Mouse (Mus musculus) myocyte (in vitro differentiated cells): ENCODE results near the gene AC161166.1.

ENCODE experiments used
- MAX ChIP-seq: IDR thresholded peaks from one replicate; pipeline ENCODE4 v1.6.1; 2011; ENCODE audit warnings: low read depth, mild to moderate bottlenecking, control low read depth
- MYOD1 ChIP-seq, 3 experiments: IDR thresholded peaks; one replicate each; pipeline ENCODE4 v1.6.1; 2011; ENCODE audit warnings: control low read depth in 2 of 3, low read depth in 2 of 3, mild to moderate bottlenecking in 2 of 3, moderate library complexity in 1 of 3; ENCODE audit not compliant: insufficient read length in 2 of 3, control insufficient read depth in 1 of 3
- MYOG ChIP-seq, 3 experiments: IDR thresholded peaks; one replicate each; pipeline ENCODE4 v1.6.1; 2011; ENCODE audit warnings: control low read depth in 2 of 3, low read depth in 2 of 3, mild to moderate bottlenecking in 2 of 3; ENCODE audit not compliant: insufficient read length in 2 of 3, control insufficient read depth in 1 of 3, insufficient read depth in 1 of 3
- POLR2A ChIP-seq: IDR thresholded peaks from one replicate; pipeline ENCODE4 v1.6.1; 2011; ENCODE audit warnings: low read depth, mild to moderate bottlenecking, control low read depth, moderate library complexity; ENCODE audit not compliant: insufficient read length
- SRF ChIP-seq: IDR thresholded peaks from one replicate; pipeline ENCODE4 v1.6.1; 2011; ENCODE audit warnings: low read depth; ENCODE audit not compliant: control insufficient read depth, insufficient read length
- USF1 ChIP-seq: IDR thresholded peaks from one replicate; pipeline ENCODE4 v1.6.1; 2011; ENCODE audit warnings: low read depth, mild to moderate bottlenecking, control low read depth, moderate library complexity

DNA sequence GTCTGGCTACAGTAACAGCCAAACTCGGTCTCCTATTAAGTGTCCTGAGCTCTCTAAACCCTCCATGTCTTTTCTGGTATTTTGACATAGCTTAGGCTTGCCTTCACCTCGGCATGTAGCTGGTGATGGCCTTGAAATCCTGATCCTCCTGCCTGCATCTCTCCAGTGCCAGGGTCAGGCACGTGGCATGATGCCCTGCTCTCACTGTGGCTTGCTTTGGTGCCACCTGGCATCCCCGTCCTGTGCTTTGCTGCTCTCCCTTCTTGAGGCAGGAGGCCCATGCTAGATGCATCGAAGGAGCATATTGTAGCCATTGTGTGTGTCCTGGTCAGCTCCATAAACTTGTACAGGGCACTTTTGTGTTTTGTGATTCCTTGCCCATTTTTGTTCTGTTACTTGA lies 25.3 kb upstream of the AC161166.1 start:
- peak; percentile 47 for TF ChIP-seq POLR2A
- TF ChIP-seq MAX, result no peak
- TF ChIP-seq USF1, result no peak
- no peak for TF ChIP-seq SRF
- TF ChIP-seq MYOD1 (IDR thresholded peaks at IDR 0.05; ENCODE audit: control insufficient read depth in 1 of 3, insufficient read length in 2 of 3, low read depth in 2 of 3), result no peak
- no peak for TF ChIP-seq MYOG (IDR thresholded peaks at IDR 0.05; ENCODE audit: control insufficient read depth in 1 of 3, insufficient read depth in 1 of 3, insufficient read length in 2 of 3, low read depth in 2 of 3)
